Mouse (Mus musculus) cerebellum, adult 18-20 months (tissue): Measurements from ENCODE around the gene Sf3b4.
A peak's percentile ranks its signal among the peaks of the same experiment; 100 is the strongest.

Experiments used
- DNase-seq, 2 experiments: peaks; one replicate each; pipeline ENCODE4 v3.0.0; 2021

The Sf3b4 gene

DNA sequence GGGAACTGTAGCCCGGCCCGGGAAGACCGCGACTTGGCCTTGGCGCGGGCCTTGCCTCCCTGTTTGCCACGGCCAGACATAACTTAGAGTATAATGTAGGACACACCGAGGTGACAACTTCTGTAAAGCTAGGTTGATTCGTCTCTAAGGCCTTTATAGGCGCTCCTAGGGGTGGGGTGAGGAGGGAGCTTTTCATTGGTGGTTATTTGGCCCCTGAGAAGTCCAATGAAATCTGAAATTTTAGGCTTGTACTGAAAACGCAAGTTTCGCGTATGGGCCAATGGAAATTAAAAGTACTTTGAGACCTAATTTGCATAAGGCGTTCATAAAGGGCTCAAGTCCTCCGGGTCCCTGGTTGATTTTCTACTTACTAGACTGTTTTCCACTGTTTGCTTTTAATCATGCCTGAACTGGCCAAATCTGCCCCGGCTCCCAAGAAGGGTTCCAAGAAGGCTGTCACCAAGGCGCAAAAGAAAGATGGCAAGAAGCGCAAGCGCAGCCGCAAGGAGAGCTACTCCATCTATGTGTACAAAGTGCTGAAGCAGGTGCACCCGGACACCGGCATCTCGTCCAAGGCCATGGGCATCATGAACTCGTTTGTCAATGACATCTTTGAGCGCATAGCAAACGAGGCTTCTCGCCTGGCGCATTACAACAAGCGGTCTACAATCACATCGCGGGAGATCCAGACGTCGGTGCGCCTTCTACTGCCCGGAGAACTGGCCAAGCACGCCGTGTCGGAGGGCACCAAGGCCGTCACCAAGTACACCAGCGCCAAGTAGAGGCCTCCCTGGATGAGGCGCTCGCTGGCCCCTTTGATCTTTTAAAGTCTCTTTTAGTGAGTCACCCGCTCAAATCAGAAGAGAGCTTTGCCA, 48.9 kb downstream of the Sf3b4 start, which contains the start of the genes Hist2h2ac and Hist2h2be:
TSS of gene Hist2h2ac (minus strand) at position 116 of the 875 bp plus-strand sequence.
TSS of gene Hist2h2be (plus strand) at position 355 of the 875 bp plus-strand sequence.
- DNase-seq: peak; percentile 86 to 88

DNA sequence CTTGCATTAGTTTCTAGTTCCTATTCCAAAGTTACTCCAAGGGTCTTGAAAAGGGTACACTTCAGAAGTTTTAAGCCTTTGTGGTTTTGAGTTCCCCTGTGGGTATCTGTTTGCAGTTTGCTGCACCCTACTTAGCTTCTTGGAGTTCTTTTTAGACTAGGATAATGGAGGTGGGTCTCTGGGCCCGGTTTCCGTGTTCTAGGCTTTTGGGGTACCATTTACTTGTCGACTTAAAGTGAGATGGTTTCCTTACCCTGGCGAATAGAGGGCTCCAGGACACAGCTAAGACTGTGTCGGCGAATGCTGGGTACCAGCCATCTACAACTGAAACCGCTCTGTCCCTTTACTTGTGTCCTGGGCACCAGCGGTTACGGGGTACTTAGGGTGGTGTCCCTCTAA, 49.5 kb downstream of the Sf3b4 start:
- DNase-seq: peak in 1 of 2 experiments; percentile 39

DNA sequence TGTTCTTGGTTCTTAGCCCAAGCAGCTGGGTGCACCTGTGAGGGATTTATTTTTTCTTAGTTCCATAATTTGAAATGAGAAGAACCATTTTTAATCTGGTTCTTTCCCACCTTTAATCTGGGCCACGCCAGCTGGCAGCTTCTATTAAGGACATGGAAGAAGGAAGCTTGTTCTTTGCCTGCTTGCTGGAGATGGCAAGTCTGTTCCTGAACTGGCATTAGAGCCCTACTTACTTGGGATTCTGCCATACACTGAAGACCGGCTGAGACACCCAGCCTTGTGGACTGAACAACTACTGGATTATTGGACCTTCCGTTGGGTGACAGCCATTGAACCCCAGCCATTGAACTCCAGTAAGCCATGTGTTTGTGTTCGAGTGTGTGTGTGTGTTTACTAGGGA, 50.6 kb downstream of the Sf3b4 start:
- DNase-seq: peak in 1 of 2 experiments; percentile 23

DNA sequence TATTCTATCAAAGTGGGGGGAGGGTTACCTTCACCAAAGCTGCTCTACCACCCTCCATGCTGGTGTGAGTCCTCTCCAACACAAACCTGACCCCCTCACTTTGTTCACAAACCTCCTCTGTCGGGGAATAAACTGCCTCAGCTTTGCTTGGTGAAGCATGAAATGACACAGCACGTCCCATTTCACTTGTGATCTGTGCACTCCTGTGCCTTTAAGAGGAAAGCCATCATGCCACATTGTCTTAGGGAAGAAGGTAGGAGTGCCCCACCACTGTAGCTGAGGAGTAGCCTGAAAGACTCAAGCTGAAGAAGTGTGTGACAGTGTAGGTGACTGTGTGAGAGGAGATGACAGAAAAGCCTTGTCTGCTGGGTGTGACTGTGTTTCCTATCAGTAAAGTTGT, 53.3 kb downstream of the Sf3b4 start:
- no peak for DNase-seq
